Mouse (Mus musculus): ENCODE results near the gene Acer2. TPM values are rescaled to one million over a fixed set of nuclear protein-coding genes. Genes with fewer than 3 reads are reported as not detected.
A peak's percentile ranks its signal among the peaks of the same experiment; 100 is the strongest.

The Acer2 gene
- total RNA-seq, 2 experiments from 2014 or later, result 4.3 to 6.8 TPM

- intact Hi-C loops (cut with DNase I), result loop anchor here (1.0 to 2.0 kb wide), 2 partner anchors 17 to 39 kb away; no protein-coding TSS in a partner anchor
- no peak for DNase-seq (ENCODE audit: low spot score in 2 of 2)
Observed at GRCm38 (mm10) chr4:86885790-86886159, 11.6 kb downstream of the Acer2 start.

GRCm38 (mm10) chr4:86886160-86886878, 12.1 kb downstream of the Acer2 start:
- DNase-seq (ENCODE audit: low spot score in 2 of 2), result no peak
- intact Hi-C loops (cut with DNase I), result no loop called here

GRCm38 (mm10) chr4:86887879-86888278, 13.7 kb downstream of the Acer2 start:
- intact Hi-C loops (cut with DNase I), result no loop called here
- DNase-seq (ENCODE audit: low spot score in 2 of 2), result no peak

GRCm38 (mm10) chr4:86897411-86897810, 23.2 kb downstream of the Acer2 start:
- intact Hi-C loops (cut with DNase I), result no loop called here
- DNase-seq (ENCODE audit: low spot score in 2 of 2), result no peak

- intact Hi-C loops (cut with DNase I), result no loop called here
- no peak for DNase-seq (ENCODE audit: low spot score in 2 of 2)
Observed at GRCm38 (mm10) chr4:86898791-86899474, 24.7 kb downstream of the Acer2 start.

- intact Hi-C loops (cut with DNase I), result loop anchor here (1.0 kb wide), 1 partner anchor 17 kb away; no protein-coding TSS in a partner anchor
- DNase-seq (ENCODE audit: low spot score in 2 of 2), result no peak
Observed at GRCm38 (mm10) chr4:86902351-86902750, 28.2 kb downstream of the Acer2 start.

GRCm38 (mm10) chr4:86904969-86905368, 30.8 kb downstream of the Acer2 start:
- DNase-seq (ENCODE audit: low spot score in 2 of 2), result no peak
- intact Hi-C loops (cut with DNase I), result no loop called here

- DNase-seq (ENCODE audit: low spot score in 2 of 2), result no peak
- intact Hi-C loops (cut with DNase I), result no loop called here
Observed at GRCm38 (mm10) chr4:86905869-86906268, 31.7 kb downstream of the Acer2 start.

GRCm38 (mm10) chr4:86911576-86912341, 37.6 kb downstream of the Acer2 start:
- DNase-seq (ENCODE audit: low spot score in 2 of 2), result no peak
- intact Hi-C loops (cut with DNase I), result no loop called here

- intact Hi-C loops (cut with DNase I), result no loop called here
- no peak for DNase-seq (ENCODE audit: low spot score in 2 of 2)
Observed at GRCm38 (mm10) chr4:86912757-86913156, 38.6 kb downstream of the Acer2 start.

GRCm38 (mm10) chr4:86916062-86916461, 41.9 kb downstream of the Acer2 start:
- no peak for DNase-seq (ENCODE audit: low spot score in 2 of 2)
- intact Hi-C loops (cut with DNase I), result no loop called here

GRCm38 (mm10) chr4:86923476-86924055, 49.4 kb downstream of the Acer2 start:
- intact Hi-C loops (cut with DNase I), result loop anchor here (2.0 kb wide), 1 partner anchor 39 kb away; no protein-coding TSS in a partner anchor

GRCm38 (mm10) chr4:86924804-86925458, 50.7 kb downstream of the Acer2 start:
- intact Hi-C loops (cut with DNase I), result loop anchor here (2.0 kb wide), 1 partner anchor 40 kb away; no protein-coding TSS in a partner anchor
- DNase-seq (ENCODE audit: low spot score in 2 of 2), result peak; percentile 82 to 83

More at GRCm38 (mm10) chr4:86923476-86924055, 49.4 kb downstream of the Acer2 start:
- DNase-seq (ENCODE audit: low spot score in 2 of 2), result no peak

GRCm38 (mm10) chr4:86926997-86927396, 52.8 kb downstream of the Acer2 start:
- intact Hi-C loops (cut with DNase I), result no loop called here
- no peak for DNase-seq (ENCODE audit: low spot score in 2 of 2)

GRCm38 (mm10) chr4:86930101-86930635, 56.0 kb downstream of the Acer2 start:
- no peak for DNase-seq (ENCODE audit: low spot score in 2 of 2)
- intact Hi-C loops (cut with DNase I), result no loop called here

GRCm38 (mm10) chr4:86930636-86931456, 56.6 kb downstream of the Acer2 start:
- intact Hi-C loops (cut with DNase I), result no loop called here
- DNase-seq (ENCODE audit: low spot score in 2 of 2), result peak; percentile 35 to 60

GRCm38 (mm10) chr4:86933026-86933425, 58.8 kb downstream of the Acer2 start:
- no peak for DNase-seq (ENCODE audit: low spot score in 2 of 2)
- intact Hi-C loops (cut with DNase I), result no loop called here

GRCm38 (mm10) chr4:86936217-86936616, 62.0 kb downstream of the Acer2 start:
- no peak for DNase-seq (ENCODE audit: low spot score in 2 of 2)
- intact Hi-C loops (cut with DNase I), result no loop called here

Measured in left cerebral cortex, postnatal 25 days (tissue).